Mouse (Mus musculus) kidney, adult 8-10 months (tissue): ENCODE results near the gene Cdh3.
"Not testable (repeated sequence)": the region's sequence is repeated elsewhere in the genome, so short reads cannot be mapped to it uniquely, and the experiment has no call there.

Experiments
- DNase-seq, 2 experiments: peaks; one replicate each; pipeline ENCODE4 v3.0.0; 2022

Cdh3 gene

GRCm38 (mm10) chr8:106572175-106572574 is 61.5 kb downstream of the Cdh3 start:
- not testable (repeated sequence) for DNase-seq

GRCm38 (mm10) chr8:106573168-106573567 is 62.5 kb downstream of the Cdh3 start, which contains the start of gene Gm10073:
Gene Gm10073, minus strand, starts transcription at chr8:106573461.
- not testable (repeated sequence) for DNase-seq

- no peak for DNase-seq
Measured at GRCm38 (mm10) chr8:106574283-106574682, 63.6 kb downstream of the Cdh3 start.

- peak; percentile 45 to 69 for DNase-seq
Measured at GRCm38 (mm10) chr8:106576849-106577555, 66.3 kb downstream of the Cdh3 start.

- DNase-seq: no peak
Measured at GRCm38 (mm10) chr8:106579510-106579909, 68.8 kb downstream of the Cdh3 start.

GRCm38 (mm10) chr8:106581344-106582088 is 70.8 kb downstream of the Cdh3 start:
- DNase-seq: no peak

GRCm38 (mm10) chr8:106584942-106585670 is 74.4 kb downstream of the Cdh3 start:
- DNase-seq: peak; percentile 53 to 69

- no peak for DNase-seq
Measured at GRCm38 (mm10) chr8:106585671-106586037, 75.0 kb downstream of the Cdh3 start.

GRCm38 (mm10) chr8:106586896-106587295 is 76.2 kb downstream of the Cdh3 start:
- DNase-seq: no peak

GRCm38 (mm10) chr8:106588443-106589431 is 78.0 kb downstream of the Cdh3 start:
- DNase-seq: no peak

GRCm38 (mm10) chr8:106592458-106592857 is 81.8 kb downstream of the Cdh3 start:
- DNase-seq: no peak

- not testable (repeated sequence) for DNase-seq
Measured at GRCm38 (mm10) chr8:106595623-106596022, 84.9 kb downstream of the Cdh3 start.

- no peak for DNase-seq
Measured at GRCm38 (mm10) chr8:106597067-106597466, 86.4 kb downstream of the Cdh3 start.

- no peak for DNase-seq
Measured at GRCm38 (mm10) chr8:106599265-106599979, 88.7 kb downstream of the Cdh3 start.

- DNase-seq: peak; percentile 95
Measured at GRCm38 (mm10) chr8:106603131-106603819, 92.6 kb downstream of the Cdh3 start, which contains the start of gene Cdh1. Gene Cdh1, plus strand, starts transcription at chr8:106603351.

GRCm38 (mm10) chr8:106603933-106604332 is 93.2 kb downstream of the Cdh3 start:
- DNase-seq: no peak

GRCm38 (mm10) chr8:106605657-106606056 is 95.0 kb downstream of the Cdh3 start:
- no peak for DNase-seq

GRCm38 (mm10) chr8:106606121-106606520 is 95.4 kb downstream of the Cdh3 start:
- no peak for DNase-seq

GRCm38 (mm10) chr8:106606601-106607145 is 96.0 kb downstream of the Cdh3 start:
- no peak for DNase-seq
